Mouse (Mus musculus): ENCODE data around the gene Cacna1b. TPM values are rescaled to one million over a fixed set of nuclear protein-coding genes. Genes with fewer than 3 reads are reported as not detected.

Gene Cacna1b
- polyA plus RNA-seq, 1 experiment from 2014 or later, result 0.47 TPM

DNA sequence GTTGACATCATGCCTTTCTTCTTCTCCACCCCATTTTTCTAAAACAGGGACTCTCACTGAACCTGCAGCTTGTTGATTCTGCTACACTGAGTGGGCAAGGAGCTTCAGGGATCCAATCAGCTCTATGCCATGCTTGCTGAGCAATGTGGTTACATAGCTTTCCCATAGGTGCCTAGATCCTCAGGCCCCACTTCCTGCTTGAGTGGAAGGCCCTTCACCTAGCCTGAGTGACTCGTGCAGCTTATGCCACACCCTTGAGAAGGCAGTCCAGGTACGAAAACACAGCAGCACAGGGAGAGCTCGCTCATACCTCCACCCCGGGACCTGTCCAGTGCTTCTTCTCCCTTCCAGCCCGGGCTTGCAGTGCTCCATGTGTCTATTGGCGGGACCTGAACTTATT is 129.3 kb downstream of the Cacna1b start:
- no peak overlapping the region for H3K9ac ChIP-seq (ENCODE audit: low read depth, low read length)
- H3K9me3 ChIP-seq (ENCODE audit: control insufficient read depth), result no peaks in the 10 kb centered on the region
- ATAC-seq, result no peak
- TF ChIP-seq CTCF (IDR thresholded peaks at IDR 0.05; ENCODE audit: low read depth), result no peak
- WGBS, result 77% methylated on average over 6 of the region's 6 CpGs
- H3K4me2 ChIP-seq (replicated peaks; ENCODE audit: low read depth), result no peak overlapping the region
- H3K4me3 ChIP-seq (ENCODE audit: low read depth, low read length), result no peak overlapping the region
- no peaks in the 10 kb centered on the region for H3K36me3 ChIP-seq (ENCODE audit: control insufficient read depth, insufficient read depth)
- H3K27me3 ChIP-seq (replicated peaks; ENCODE audit: control insufficient read depth, insufficient read depth, low read length), result no peaks in the 10 kb centered on the region
- H3K27ac ChIP-seq (ENCODE audit: low read depth, low read length), result no peak overlapping the region
- H3K4me1 ChIP-seq (replicated peaks; ENCODE audit: control insufficient read depth, insufficient read depth, low read length), result no peaks in the 10 kb centered on the region

DNA sequence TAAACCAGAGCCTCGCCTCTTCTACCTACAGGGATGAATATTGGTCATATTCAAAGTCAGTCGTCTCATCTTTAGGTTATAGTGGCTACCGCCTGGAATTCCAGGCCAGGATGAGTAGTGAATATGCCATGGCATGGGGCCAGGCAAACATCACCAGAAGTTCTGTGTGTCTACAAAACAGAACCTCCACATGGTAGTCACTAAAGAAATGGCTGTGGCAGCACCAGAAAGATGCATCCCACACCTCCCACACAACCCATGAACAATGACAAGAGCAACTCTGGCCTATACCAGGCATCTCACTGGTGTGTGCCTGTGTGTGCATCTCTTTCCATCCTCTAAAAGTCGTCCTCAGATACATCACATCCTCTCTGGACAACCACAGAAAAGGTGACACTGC is 145.8 kb downstream of the Cacna1b start:
- WGBS, result 70% methylated on average over 4 of the region's 4 CpGs
- Histone ChIP-seq H3K27me3 (replicated peaks; ENCODE audit: control insufficient read depth, insufficient read depth, low read length) (no peaks in the 10 kb centered on the region), H3K9ac (ENCODE audit: low read depth, low read length) (no peak overlapping the region), H3K4me3 (ENCODE audit: low read depth, low read length) (no peak overlapping the region), H3K4me2 (replicated peaks; ENCODE audit: low read depth) (no peak overlapping the region), H3K4me1 (replicated peaks; ENCODE audit: control insufficient read depth, insufficient read depth, low read length) (no peaks in the 10 kb centered on the region), H3K9me3 (ENCODE audit: control insufficient read depth) (no peaks in the 10 kb centered on the region), H3K36me3 (ENCODE audit: control insufficient read depth, insufficient read depth) (no peaks in the 10 kb centered on the region), H3K27ac (ENCODE audit: low read depth, low read length) (no peak overlapping the region)
- TF ChIP-seq CTCF (IDR thresholded peaks at IDR 0.05; ENCODE audit: low read depth), result no peak
- ATAC-seq, result no peak

DNA sequence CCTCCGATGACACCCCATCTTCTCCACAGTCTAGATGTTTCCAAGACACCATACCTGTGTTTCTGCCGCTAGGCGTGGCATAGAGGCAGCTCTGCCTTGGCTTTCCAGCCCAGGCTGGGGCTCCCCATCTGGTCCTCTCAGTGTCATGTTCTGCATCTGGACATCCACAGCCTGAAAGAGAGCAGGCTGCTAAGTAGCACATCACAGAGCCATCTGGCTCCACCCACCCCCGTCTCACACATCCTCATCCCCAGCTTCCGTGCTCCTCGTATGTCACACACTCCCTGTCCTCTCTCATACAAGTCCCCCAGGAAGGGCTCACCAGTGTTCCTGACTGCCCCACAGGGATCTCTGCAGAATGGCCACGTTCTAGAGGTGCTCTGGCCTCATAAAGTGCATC is 153.2 kb downstream of the Cacna1b start:
- 78% methylated on average over 7 of the region's 7 CpGs for WGBS
- no peak overlapping the region for H3K4me3 ChIP-seq (ENCODE audit: low read depth, low read length)

GRCm38 (mm10) chr2:24608765-24609138 is 154.2 kb downstream of the Cacna1b start:
- 31% methylated on average over 7 of the region's 7 CpGs for WGBS
- no peak for TF ChIP-seq CTCF (IDR thresholded peaks at IDR 0.05; ENCODE audit: low read depth)
- Histone ChIP-seq H3K9ac (ENCODE audit: low read depth, low read length) (no peak overlapping the region), H3K27ac (ENCODE audit: low read depth, low read length) (no peak overlapping the region), H3K36me3 (ENCODE audit: control insufficient read depth, insufficient read depth) (no peaks in the 10 kb centered on the region), H3K9me3 (ENCODE audit: control insufficient read depth) (no peaks in the 10 kb centered on the region), H3K4me3 (ENCODE audit: low read depth, low read length) (no peak overlapping the region), H3K27me3 (replicated peaks; ENCODE audit: control insufficient read depth, insufficient read depth, low read length) (no peaks in the 10 kb centered on the region), H3K4me2 (replicated peaks; ENCODE audit: low read depth) (no peak overlapping the region), H3K4me1 (replicated peaks; ENCODE audit: control insufficient read depth, insufficient read depth, low read length) (no peaks in the 10 kb centered on the region)
- ATAC-seq, result no peak

More for the DNA sequence above, 153.2 kb downstream of the Cacna1b start:
- Histone ChIP-seq H3K36me3 (ENCODE audit: control insufficient read depth, insufficient read depth) (no peaks in the 10 kb centered on the region), H3K4me1 (replicated peaks; ENCODE audit: control insufficient read depth, insufficient read depth, low read length) (no peaks in the 10 kb centered on the region), H3K9me3 (ENCODE audit: control insufficient read depth) (no peaks in the 10 kb centered on the region), H3K9ac (ENCODE audit: low read depth, low read length) (no peak overlapping the region), H3K4me2 (replicated peaks; ENCODE audit: low read depth) (no peak overlapping the region), H3K27ac (ENCODE audit: low read depth, low read length) (no peak overlapping the region), H3K27me3 (replicated peaks; ENCODE audit: control insufficient read depth, insufficient read depth, low read length) (no peaks in the 10 kb centered on the region)
- no peak for ATAC-seq
- TF ChIP-seq CTCF (IDR thresholded peaks at IDR 0.05; ENCODE audit: low read depth), result no peak

- Histone ChIP-seq H3K27me3 (replicated peaks; ENCODE audit: control insufficient read depth, insufficient read depth, low read length) (no peaks in the 10 kb centered on the region), H3K27ac (ENCODE audit: low read depth, low read length) (no peak overlapping the region), H3K4me3 (ENCODE audit: low read depth, low read length) (no peak overlapping the region), H3K9ac (ENCODE audit: low read depth, low read length) (no peak overlapping the region), H3K4me1 (replicated peaks; ENCODE audit: control insufficient read depth, insufficient read depth, low read length) (no peaks in the 10 kb centered on the region), H3K9me3 (ENCODE audit: control insufficient read depth) (no peaks in the 10 kb centered on the region), H3K36me3 (ENCODE audit: control insufficient read depth, insufficient read depth) (no peaks in the 10 kb centered on the region), H3K4me2 (replicated peaks; ENCODE audit: low read depth) (no peak overlapping the region)
- no peak for ATAC-seq
- WGBS, result 26% methylated on average over 13 of the region's 13 CpGs
- TF ChIP-seq CTCF (IDR thresholded peaks at IDR 0.05; ENCODE audit: low read depth), result no peak
Measured at GRCm38 (mm10) chr2:24607905-24608764, 154.8 kb downstream of the Cacna1b start.

DNA sequence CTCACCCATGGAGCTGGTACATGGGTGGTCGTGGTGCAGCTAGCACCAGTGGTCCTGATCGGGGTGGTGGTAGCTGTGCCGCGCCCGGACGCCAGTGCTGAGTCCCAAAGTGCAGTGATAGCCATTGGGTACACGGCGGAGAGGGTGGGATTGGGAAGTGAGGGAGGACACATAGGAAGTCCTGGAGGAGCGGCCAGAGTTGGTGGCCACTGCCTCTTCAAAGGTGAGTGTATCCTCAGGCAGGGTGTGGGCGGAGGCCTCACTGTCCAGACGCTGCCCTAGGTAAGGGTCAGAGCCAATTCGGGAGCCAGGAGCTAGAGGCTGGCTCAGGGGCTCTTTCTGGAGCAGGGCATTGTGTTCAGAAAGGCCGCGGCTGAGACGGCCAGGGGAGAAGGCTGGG is 156.4 kb downstream of the Cacna1b start:
- WGBS, result 92% methylated on average over 15 of the region's 15 CpGs
- TF ChIP-seq CTCF (IDR thresholded peaks at IDR 0.05; ENCODE audit: low read depth), result no peak
- H3K4me3 ChIP-seq (ENCODE audit: low read depth, low read length), result no peak overlapping the region
- H3K4me2 ChIP-seq (replicated peaks; ENCODE audit: low read depth), result no peak overlapping the region
- no peak for ATAC-seq
- no peak overlapping the region for H3K9ac ChIP-seq (ENCODE audit: low read depth, low read length)
- no peaks in the 10 kb centered on the region for H3K27me3 ChIP-seq (replicated peaks; ENCODE audit: control insufficient read depth, insufficient read depth, low read length)
- H3K4me1 ChIP-seq (replicated peaks; ENCODE audit: control insufficient read depth, insufficient read depth, low read length), result no peaks in the 10 kb centered on the region
- no peaks in the 10 kb centered on the region for H3K36me3 ChIP-seq (ENCODE audit: control insufficient read depth, insufficient read depth)
- no peak overlapping the region for H3K27ac ChIP-seq (ENCODE audit: low read depth, low read length)
- H3K9me3 ChIP-seq (ENCODE audit: control insufficient read depth), result no peaks in the 10 kb centered on the region

Data from intestine, postnatal 0 days (tissue).